Mouse (Mus musculus) adrenal gland (tissue): Measurements from ENCODE around the gene 1600014C23Rik.

Experiments
- intact Hi-C: fragments of 180-260 bp; cut with DNase I; formaldehyde crosslinking; loops from one replicate; pipeline ENCODE4 v1.15.1; 2025
- long read RNA-seq, 2 experiments: library from polyadenylated mRNA; unstranded; transcript quantifications; one replicate each; pipeline ENCODE4 v2.0.0; 2020; ENCODE audit warnings: borderline replicate concordance in 1 of 2; ENCODE audit not compliant: insufficient replicate concordance in 1 of 2

The 1600014C23Rik gene
- long read RNA-seq, experiment 1, result 0 reads
- long read RNA-seq, experiment 2, result 0 reads

- intact Hi-C loops, result loop anchor here (2.0 to 5.0 kb wide), 4 partner anchors 108 to 433 kb away; partner anchors contain the start of gene Vegfa
Measured at GRCm38 (mm10) chr17:45733735-45734301, at the start of gene 1600014C23Rik. Gene 1600014C23Rik, minus strand, starts transcription at chr17:45733844.

GRCm38 (mm10) chr17:45778446-45778845, 44.8 kb upstream of the 1600014C23Rik start:
- intact Hi-C loops, result no loop called here

- intact Hi-C loops, result no loop called here
Measured at GRCm38 (mm10) chr17:45777431-45777830, 43.8 kb upstream of the 1600014C23Rik start.

GRCm38 (mm10) chr17:45776185-45776584, 42.5 kb upstream of the 1600014C23Rik start:
- intact Hi-C loops, result no loop called here

GRCm38 (mm10) chr17:45775468-45775867, 41.8 kb upstream of the 1600014C23Rik start:
- intact Hi-C loops, result no loop called here

- intact Hi-C loops, result no loop called here
Measured at GRCm38 (mm10) chr17:45772566-45772965, 38.9 kb upstream of the 1600014C23Rik start.

- intact Hi-C loops, result no loop called here
Measured at GRCm38 (mm10) chr17:45772096-45772495, 38.5 kb upstream of the 1600014C23Rik start.

- intact Hi-C loops, result no loop called here
Measured at GRCm38 (mm10) chr17:45770441-45770840, 36.8 kb upstream of the 1600014C23Rik start.

GRCm38 (mm10) chr17:45769821-45770220, 36.2 kb upstream of the 1600014C23Rik start:
- intact Hi-C loops, result no loop called here

GRCm38 (mm10) chr17:45767536-45768146, 34.0 kb upstream of the 1600014C23Rik start:
- intact Hi-C loops, result no loop called here

- intact Hi-C loops, result no loop called here
Measured at GRCm38 (mm10) chr17:45766735-45767535, 33.3 kb upstream of the 1600014C23Rik start.

GRCm38 (mm10) chr17:45765914-45766313, 32.3 kb upstream of the 1600014C23Rik start:
- intact Hi-C loops, result no loop called here

- intact Hi-C loops, result no loop called here
Measured at GRCm38 (mm10) chr17:45763188-45763587, 29.5 kb upstream of the 1600014C23Rik start.

GRCm38 (mm10) chr17:45761902-45762301, 28.3 kb upstream of the 1600014C23Rik start:
- intact Hi-C loops, result no loop called here

GRCm38 (mm10) chr17:45760965-45761645, 27.5 kb upstream of the 1600014C23Rik start:
- intact Hi-C loops, result no loop called here

GRCm38 (mm10) chr17:45759751-45760150, 26.1 kb upstream of the 1600014C23Rik start:
- intact Hi-C loops, result no loop called here

GRCm38 (mm10) chr17:45758808-45759207, 25.2 kb upstream of the 1600014C23Rik start:
- intact Hi-C loops, result no loop called here

GRCm38 (mm10) chr17:45757932-45758331, 24.3 kb upstream of the 1600014C23Rik start:
- intact Hi-C loops, result no loop called here

GRCm38 (mm10) chr17:45756831-45757230, 23.2 kb upstream of the 1600014C23Rik start:
- intact Hi-C loops, result no loop called here

- intact Hi-C loops, result no loop called here
Measured at GRCm38 (mm10) chr17:45756391-45756790, 22.7 kb upstream of the 1600014C23Rik start.

- intact Hi-C loops, result loop anchor here (5.0 kb wide), 1 partner anchor 38 kb away; no protein-coding TSS in a partner anchor
Measured at GRCm38 (mm10) chr17:45754186-45754862, 20.7 kb upstream of the 1600014C23Rik start.
